Mouse (Mus musculus) WW6 (cell line): ENCODE measurements around the gene Tln1.

Experiments
- DNase-seq: peaks from one replicate; pipeline ENCODE4 v3.0.0-alpha.2; 2013; ENCODE audit warnings: low read depth, low spot score

Gene Tln1

GRCm38 (mm10) chr4:43547160-43547559, 15.3 kb downstream of the Tln1 start:
- no peak for DNase-seq

GRCm38 (mm10) chr4:43546375-43547047, 16.0 kb downstream of the Tln1 start:
- DNase-seq = no peak

- DNase-seq = no peak
These were observed 20.4 kb downstream of the Tln1 start for GRCm38 (mm10) chr4:43542044-43542443.

- no peak for DNase-seq
These were observed 26.5 kb downstream of the Tln1 start for GRCm38 (mm10) chr4:43536031-43536430.

- DNase-seq = no peak
These were observed 26.9 kb downstream of the Tln1 start for GRCm38 (mm10) chr4:43535628-43536027.

GRCm38 (mm10) chr4:43533270-43533669, 29.2 kb downstream of the Tln1 start:
- DNase-seq = no peak

GRCm38 (mm10) chr4:43530581-43530980, 31.9 kb downstream of the Tln1 start:
- DNase-seq = peak; percentile 50

- DNase-seq = no peak
These were observed 32.4 kb downstream of the Tln1 start for GRCm38 (mm10) chr4:43530081-43530501.

- no peak for DNase-seq
These were observed 34.0 kb downstream of the Tln1 start for GRCm38 (mm10) chr4:43528487-43528886.

- DNase-seq = peak; percentile 54
These were observed 34.6 kb downstream of the Tln1 start for GRCm38 (mm10) chr4:43527880-43528279.

GRCm38 (mm10) chr4:43519956-43520355, 42.5 kb downstream of the Tln1 start:
- no peak for DNase-seq

- DNase-seq = no peak
These were observed 42.9 kb downstream of the Tln1 start for GRCm38 (mm10) chr4:43519551-43519950.

GRCm38 (mm10) chr4:43515764-43516708, 46.5 kb downstream of the Tln1 start:
- DNase-seq = no peak

- no peak for DNase-seq
These were observed 48.7 kb downstream of the Tln1 start for GRCm38 (mm10) chr4:43513791-43514190.

- DNase-seq = no peak
These were observed 49.2 kb downstream of the Tln1 start for GRCm38 (mm10) chr4:43513300-43513699.

- DNase-seq = no peak
These were observed 49.8 kb downstream of the Tln1 start for GRCm38 (mm10) chr4:43512653-43513052.

GRCm38 (mm10) chr4:43511675-43512454, 50.6 kb downstream of the Tln1 start:
- no peak for DNase-seq

- no peak for DNase-seq
These were observed 53.4 kb downstream of the Tln1 start for GRCm38 (mm10) chr4:43509109-43509508.

GRCm38 (mm10) chr4:43508666-43508997, 53.9 kb downstream of the Tln1 start:
- no peak for DNase-seq

- DNase-seq = no peak
These were observed 54.4 kb downstream of the Tln1 start for GRCm38 (mm10) chr4:43507938-43508665.

- no peak for DNase-seq
These were observed 55.8 kb downstream of the Tln1 start, which contains the start of gene Car9 for GRCm38 (mm10) chr4:43506536-43507185. Gene Car9, plus strand, starts transcription at chr4:43506966.
